Mouse (Mus musculus) layer of hippocampus, postnatal 36 days (tissue): ENCODE results near the gene Gfra4. TPM values are rescaled to one million over a fixed set of nuclear protein-coding genes. Genes with fewer than 3 reads are reported as not detected.

Source experiments
- DNase-seq, 2 experiments: peaks; one replicate each; pipeline ENCODE4 v3.0.0; 2022
- total RNA-seq, 2 experiments: library from RNA; stranded (reverse); gene quantifications; 2 replicates each; pipeline ENCODE4 v1.2.3; 2021

The Gfra4 gene
- 10 to 100 TPM; 60.3 to 67.9 TPM for total RNA-seq

- no peak for DNase-seq
These were observed at the start of gene Gfra4 for GRCm38 (mm10) chr2:131042988-131043387. TSS of gene Gfra4 (minus strand) at chr2:131043088.

DNA sequence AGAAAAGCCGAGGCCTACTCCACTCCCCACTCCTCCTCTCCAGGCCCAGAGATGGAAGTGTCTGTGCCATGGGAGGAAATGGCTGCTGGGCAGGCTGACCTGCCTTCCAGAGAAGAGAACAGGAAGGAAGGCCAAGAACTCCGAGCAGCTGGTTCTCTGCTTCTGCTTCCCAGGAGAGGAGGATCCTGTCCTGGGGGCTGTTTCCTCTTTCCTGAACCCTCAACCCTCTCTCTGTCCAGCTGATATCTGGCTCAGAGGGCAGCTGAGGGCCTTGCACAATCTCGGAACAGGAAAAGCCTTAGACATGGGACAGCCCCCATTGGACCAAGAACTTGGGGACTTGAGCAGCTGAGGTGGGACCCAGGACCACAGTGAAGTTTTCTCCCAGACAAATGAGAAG lies 48.0 kb upstream of the Gfra4 start:
- DNase-seq: no peak

- no peak for DNase-seq
These were observed 46.7 kb upstream of the Gfra4 start for GRCm38 (mm10) chr2:131089634-131090033.

- DNase-seq: no peak
These were observed 45.7 kb upstream of the Gfra4 start for GRCm38 (mm10) chr2:131088581-131088980.

GRCm38 (mm10) chr2:131086667-131087390 lies 43.9 kb upstream of the Gfra4 start, which contains the start of gene Siglec1:
TSS of gene Siglec1 (minus strand) at chr2:131086765.
- no peak for DNase-seq

- DNase-seq: no peak
These were observed 41.3 kb upstream of the Gfra4 start for GRCm38 (mm10) chr2:131084206-131084605.

DNA sequence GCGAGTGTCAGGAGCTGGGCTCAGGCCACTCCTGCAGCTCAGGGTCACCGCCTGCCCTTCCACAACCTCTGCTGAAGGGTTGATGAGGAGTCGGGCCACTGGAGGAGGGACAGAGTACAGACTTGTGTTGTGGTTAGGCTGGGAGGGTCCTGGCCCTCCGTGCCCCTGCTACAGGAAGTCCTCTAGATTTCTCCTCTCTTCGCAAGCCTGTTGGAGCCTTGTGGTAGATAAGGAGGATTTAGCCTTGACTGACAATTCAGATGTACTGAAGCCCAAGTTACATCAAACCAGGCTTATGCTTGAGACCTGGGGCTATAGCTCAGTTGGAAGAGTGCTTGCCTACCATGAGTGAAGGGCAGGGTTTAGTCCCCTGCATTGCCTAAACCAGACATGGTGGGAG lies 37.6 kb upstream of the Gfra4 start:
- no peak for DNase-seq

GRCm38 (mm10) chr2:131072536-131072935 lies 29.6 kb upstream of the Gfra4 start:
- DNase-seq: no peak

GRCm38 (mm10) chr2:131067481-131067880 lies 24.6 kb upstream of the Gfra4 start:
- DNase-seq: peak in 1 of 2 experiments; percentile 17

GRCm38 (mm10) chr2:131066342-131066741 lies 23.5 kb upstream of the Gfra4 start:
- DNase-seq: no peak

DNA sequence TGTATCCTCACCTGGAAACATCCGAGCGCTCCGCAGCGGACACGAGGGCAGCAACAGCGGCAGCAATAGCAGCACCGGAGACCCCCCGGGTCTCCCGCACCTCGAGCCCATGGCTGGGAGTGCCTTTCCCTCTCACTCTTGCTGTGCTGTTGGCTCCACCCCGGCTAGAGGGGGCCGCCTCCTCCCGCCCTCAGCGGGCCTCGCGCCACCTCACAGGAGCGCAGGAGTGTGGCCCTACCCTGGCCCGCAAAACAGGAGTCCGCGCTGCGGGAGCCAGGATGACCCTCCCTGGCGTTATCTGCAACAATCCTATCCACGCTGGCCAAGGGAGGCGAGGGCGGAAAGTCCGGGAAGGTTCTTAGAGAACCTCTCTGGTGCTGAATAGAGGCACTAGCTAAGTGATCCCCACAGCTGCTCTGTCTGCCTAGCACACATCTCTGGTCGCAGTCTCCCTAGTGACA lies 20.5 kb upstream of the Gfra4 start, which contains the start of gene Adam33:
TSS of gene Adam33 (minus strand) at position 411 of the 461 bp plus-strand sequence.
- no peak for DNase-seq

DNA sequence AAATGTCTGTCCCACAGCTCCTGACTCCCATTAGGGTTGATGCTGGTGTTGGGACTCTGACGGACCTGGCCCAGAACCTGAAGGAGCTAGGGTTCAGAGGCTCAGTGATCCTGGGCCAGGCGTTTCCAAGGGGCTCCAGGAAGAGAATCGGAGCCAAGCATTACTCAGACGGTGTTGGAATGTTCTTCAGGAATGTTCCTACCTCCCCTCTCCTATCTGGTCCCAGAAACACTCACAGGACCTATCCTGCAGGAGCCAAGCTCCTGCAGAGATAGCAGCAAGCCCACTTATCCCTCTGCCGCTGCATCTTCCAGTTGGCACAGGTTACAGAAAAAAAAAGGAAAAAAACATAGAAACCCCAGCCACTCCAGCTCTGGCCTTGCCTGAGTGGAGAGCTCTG lies 18.7 kb upstream of the Gfra4 start:
- no peak for DNase-seq

GRCm38 (mm10) chr2:131060784-131061183 lies 17.9 kb upstream of the Gfra4 start:
- no peak for DNase-seq

GRCm38 (mm10) chr2:131059781-131060540 lies 17.1 kb upstream of the Gfra4 start:
- DNase-seq: no peak

GRCm38 (mm10) chr2:131059377-131059776 lies 16.5 kb upstream of the Gfra4 start:
- DNase-seq: no peak

DNA sequence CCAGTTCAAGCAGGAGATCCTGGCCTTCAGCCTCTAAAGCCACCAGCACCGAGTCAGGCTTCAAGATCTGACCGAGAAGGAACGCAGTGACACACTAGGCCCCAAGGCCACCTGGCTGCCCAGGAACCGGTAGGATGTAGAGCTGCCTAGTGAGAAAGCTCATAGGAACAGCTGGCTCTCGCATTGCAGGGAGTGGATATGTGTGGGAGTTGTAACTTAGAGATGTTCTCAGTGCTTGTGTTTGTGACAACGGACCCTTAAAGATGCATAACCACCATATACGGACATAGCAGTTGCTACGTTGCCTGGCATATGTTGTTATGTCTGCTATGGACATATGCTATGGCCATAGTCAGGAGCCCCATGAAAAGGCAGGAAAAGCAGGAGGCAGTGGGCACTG lies 15.8 kb upstream of the Gfra4 start:
- no peak for DNase-seq

- DNase-seq: no peak
These were observed 13.3 kb upstream of the Gfra4 start for GRCm38 (mm10) chr2:131056191-131056590.

DNA sequence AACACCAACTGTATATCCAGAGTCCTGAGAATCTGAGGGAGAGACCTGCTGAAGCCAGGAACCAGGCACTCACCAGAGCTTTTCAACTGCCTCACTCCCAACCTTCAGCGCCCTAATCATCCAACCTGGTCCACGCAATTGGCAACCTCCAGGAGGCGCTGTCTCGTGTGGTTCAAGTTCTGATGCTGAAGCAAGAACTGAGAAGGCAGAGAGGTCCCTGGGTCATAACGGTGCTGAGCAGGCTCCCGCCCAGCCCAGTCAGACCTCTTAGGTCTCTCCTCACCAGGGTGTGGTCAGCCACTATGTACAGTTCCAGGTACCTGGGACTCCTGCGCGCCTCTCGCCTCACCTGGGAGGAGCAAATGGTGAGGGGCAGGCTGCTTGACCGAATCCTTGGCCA lies 12.7 kb upstream of the Gfra4 start:
- DNase-seq: no peak

- no peak for DNase-seq
These were observed 11.9 kb upstream of the Gfra4 start for GRCm38 (mm10) chr2:131054646-131055264.

DNA sequence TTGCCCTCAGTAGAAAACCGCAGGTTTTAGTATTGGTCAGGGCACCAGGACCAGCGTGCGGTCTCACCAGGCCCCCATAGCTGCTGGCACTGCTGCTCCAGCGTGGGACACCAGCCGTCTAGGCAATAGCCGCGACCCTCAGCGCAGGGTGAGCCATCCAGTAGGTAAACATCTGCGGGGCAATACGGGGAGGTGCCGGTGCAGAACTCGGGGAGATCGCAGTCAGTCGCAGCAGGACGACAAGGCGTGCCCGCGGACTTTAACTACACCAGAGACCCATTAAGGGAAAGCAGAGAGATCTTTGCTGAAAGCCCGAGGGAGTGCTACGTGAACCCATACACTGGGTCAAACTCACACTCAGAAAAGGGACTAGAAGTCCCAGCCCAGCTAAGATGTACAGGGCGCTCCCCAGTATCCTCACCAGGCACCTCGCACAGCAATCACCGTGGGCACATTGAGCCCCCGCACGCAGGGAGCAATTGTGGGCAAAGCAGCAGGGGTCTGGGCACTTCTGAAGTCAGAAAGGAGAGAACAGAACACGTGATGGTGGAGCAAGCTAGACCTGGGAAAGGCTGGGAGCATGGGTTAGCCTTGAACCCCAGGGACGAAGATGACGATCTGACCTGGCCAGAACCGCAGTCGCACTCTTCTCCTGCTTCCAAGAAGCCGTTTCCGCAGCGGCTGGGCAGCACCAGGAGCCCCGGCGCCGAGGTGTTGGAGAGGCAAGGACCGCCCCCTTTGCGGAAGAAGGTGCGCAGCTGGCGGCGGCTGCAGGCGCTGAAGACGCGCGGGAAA lies 11.2 kb upstream of the Gfra4 start:
- no peak for DNase-seq

DNA sequence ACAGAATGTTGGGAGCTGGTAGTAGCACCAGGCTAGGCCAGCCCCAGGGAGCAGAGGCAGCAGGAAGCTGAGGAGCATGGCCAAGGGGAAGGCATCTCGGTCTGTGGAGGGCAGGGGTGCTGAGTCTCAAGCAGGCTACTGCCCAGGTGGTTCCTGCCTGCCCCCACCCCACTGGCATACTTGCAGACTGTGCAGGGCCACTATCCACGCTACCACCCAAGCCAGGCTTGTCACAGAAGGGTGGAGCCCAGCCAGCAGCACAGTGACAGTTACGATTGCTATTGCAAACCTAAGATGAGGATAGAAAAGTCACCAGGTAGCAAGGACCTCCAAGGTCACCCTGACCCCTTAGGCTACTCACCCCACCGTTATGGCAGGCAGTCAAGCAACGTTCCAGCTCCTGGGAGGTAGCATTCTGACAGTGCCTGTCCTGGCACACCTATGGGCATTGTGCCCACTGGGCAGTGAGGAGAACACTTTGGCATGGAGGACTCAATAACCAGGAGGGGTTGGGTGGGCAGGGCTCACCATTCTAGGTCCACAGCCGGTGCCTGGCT lies 10.1 kb upstream of the Gfra4 start:
- no peak for DNase-seq

GRCm38 (mm10) chr2:131052043-131052442 lies 9.2 kb upstream of the Gfra4 start:
- no peak for DNase-seq
